Mouse (Mus musculus) gonadal fat pad, adult 2 months (tissue): ENCODE data around the gene Rtf2. TPM values are rescaled to one million over a fixed set of nuclear protein-coding genes. Genes with fewer than 3 reads are reported as not detected.

Experiments
- DNase-seq: peaks from one replicate; pipeline ENCODE4 v3.0.0-alpha.2; 2012; ENCODE audit warnings: low read depth
- polyA plus RNA-seq: library from polyadenylated mRNA; depleted of rRNA; stranded (reverse); fragments of >200 nt; gene quantifications from 2 replicates; pipeline ENCODE4 v1.2.3, GENCODE M21; 2012; rRNA removed

Rtf2 gene
- 54.8 and 61.1 TPM in 2 replicates for polyA plus RNA-seq

DNA sequence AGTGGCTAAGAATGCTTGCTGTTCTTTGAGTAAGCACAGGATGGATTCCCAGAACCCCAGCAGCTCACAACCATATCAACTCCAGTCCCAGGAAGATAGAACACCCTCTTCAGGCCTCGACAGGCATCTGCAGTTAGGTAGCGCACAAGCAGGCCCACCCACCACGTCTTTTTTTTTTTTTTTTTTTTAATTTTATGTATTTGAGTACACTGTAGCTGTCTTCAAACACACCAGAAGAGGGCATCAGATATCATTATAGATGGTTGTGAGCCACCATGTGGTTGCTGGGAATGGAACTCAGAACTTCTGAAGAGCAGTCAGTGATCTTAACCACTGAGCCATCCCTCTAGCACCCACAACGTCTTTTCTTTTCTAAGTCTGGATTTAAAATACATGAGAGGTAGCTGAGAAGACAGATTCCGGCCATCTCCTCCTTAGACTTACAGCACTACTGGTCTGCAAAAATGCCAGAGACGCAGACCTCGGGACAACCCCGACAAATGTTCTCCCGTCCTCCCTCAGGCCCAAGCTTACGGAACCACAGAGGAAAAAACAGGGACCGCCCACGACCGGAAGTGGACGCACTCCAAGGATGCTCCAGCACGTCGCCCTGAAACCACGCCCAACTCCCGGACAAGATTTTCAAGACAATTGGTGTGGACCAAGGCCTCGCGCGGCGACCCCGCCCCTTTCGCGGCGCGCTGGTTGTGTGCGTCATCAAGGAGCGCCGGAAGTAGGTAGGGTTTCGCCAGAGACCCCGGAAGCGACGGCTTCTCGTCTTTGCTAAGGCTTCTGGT lies at the start of gene Rtf2:
TSS of gene Rtf2 (plus strand) at position 714 of the 797 bp plus-strand sequence.
- peak; percentile 81 for DNase-seq

DNA sequence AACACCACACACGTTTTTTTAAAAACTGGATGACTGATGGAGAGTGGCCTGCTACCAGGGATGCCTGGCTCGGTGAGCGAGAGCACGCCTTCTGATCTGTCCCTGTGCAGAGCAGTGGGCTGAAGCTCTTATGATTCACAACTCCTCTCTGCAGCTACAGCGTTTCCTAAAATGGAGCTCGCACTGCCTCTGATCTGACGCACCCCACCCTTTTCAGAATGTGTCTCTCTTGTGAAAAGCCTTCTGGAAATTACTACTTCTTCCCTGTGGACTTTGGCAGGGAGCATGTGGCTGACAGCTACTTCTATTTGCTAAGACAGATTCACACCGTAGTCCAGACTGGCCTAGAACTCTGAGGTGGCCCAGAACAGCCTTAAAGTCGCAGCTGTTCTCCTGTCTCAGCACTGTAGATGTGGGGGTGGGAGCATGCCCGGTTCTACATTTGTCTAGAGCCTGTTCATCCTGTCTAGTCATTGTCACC lies 48.3 kb upstream of the Rtf2 start:
- no peak for DNase-seq

DNA sequence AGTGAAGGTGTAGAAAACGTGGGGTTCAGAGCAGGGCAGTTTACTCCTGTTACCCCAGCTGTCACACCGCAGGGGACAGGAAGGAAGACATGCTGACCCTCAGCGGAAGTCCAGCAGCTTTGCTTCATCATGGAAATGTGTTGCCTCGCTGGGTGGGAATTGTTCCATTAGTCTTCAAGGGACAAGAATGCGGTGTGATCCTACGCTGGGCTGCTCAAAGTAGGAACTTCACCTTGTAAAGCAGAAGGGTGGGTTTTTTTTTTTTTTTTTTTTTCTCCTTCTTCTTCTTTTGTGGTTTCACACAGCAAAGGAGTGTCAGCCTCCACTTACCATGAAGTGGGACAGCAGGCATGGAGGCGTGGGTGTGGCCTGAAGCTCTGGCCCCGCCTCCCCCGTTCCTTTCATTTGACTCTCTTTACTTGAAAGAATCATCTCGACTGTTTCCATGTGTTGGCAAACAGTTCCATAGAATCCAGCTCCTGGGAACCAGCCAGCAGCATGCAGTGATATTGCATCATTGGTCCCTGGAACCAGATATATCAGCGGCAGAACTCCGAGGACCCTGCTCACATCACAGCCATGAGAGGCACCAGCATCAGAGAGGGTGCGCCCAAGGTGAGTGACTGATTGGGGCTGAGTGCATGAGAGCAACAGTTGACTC lies 46.8 kb upstream of the Rtf2 start, which contains the start of gene Cass4:
TSS of gene Cass4 (plus strand) at position 404 of the 661 bp plus-strand sequence.
- DNase-seq: no peak

GRCm38 (mm10) chr2:172394052-172394392 lies 46.3 kb upstream of the Rtf2 start:
- DNase-seq: no peak

DNA sequence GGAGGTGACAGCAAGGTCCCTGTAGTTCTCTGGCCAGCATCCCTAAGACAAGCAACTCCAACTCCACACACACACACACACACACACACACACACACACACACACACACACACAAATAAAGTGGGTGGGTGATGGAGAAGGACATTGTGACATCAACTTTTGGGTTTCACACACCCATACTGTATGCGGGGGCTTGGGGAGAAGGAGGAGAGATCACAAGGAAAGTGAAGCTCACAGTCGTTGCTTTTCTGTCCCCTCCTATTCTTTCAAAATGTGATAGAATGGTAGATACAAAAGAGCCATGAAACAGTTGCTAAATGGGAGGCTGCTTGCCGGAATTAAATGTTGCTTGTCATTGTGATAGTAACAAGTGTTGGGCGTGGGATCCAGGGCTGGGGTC lies 45.7 kb upstream of the Rtf2 start:
- no peak for DNase-seq

DNA sequence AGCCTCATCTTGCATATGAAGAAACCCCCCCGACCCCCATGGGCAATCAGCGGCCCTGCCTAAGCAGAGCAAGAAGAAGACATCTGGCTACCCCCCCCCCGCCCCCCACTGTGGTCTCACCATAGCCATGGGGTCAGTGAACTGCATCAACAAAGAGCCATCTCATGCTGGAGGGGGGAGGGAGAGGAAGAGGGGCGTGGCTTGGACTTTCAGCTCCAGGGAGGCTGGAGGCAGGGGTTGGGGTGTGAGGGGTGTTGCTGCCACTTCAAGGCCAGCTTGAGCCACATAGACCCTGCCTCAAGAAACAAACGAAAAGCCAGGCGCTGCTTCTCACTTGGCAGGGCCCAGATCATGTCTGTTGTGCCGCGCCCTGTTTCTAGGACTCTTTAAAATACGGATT lies 44.4 kb upstream of the Rtf2 start:
- no peak for DNase-seq

DNA sequence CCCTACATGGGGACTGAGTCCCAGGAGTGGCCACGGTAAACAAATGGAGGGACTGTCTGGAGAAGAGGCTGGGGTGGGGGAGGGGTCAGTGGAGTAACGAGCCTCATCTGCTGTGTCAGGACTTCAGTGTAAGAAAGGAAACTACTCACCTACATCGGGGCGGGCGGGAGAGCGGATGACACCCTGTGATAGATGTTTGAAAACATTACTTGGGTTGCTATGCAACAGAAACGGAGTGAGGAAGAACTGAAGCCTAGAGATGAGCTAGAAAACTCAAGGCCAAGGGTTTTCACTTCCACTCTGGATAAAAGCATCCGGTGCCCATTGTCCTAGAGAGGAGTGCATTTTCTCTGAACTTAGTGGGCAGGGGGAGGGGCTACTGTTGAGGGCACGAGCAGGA lies 40.5 kb upstream of the Rtf2 start:
- DNase-seq: no peak

DNA sequence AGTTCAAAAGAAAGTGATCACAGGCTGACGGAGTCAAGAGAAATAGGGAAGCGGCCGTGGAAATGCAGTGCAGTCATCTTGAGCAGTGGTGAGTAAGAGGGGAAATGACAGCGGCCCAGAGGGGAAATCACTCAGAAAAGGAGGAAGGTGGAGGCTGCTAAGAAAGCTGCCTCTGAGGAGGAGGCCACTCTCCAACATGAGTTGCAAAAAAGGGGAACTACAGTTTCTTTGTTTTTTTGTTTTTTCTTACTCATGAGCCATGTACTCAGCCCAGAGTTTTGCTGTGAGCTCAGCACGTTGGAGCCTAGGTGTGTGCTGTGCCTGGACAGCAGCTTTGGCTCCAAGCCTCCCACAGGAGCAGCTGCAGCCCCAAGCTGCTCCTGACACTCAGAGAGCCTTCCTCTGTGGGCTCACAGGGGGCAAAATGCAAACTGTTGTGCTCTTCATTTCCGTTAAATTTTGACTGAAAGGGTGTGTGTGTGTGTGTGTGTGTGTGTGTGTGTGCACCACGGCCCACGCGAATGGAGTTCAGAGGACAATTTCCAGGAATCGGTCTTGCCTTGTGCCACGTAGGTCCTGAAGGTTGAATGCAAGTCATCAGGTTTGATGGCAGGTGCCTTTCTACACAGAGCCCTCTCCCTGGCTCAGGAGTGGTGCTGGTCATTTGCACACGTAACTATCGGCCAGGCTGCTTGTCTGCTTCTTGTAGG lies 39.1 kb upstream of the Rtf2 start:
- DNase-seq: no peak

DNA sequence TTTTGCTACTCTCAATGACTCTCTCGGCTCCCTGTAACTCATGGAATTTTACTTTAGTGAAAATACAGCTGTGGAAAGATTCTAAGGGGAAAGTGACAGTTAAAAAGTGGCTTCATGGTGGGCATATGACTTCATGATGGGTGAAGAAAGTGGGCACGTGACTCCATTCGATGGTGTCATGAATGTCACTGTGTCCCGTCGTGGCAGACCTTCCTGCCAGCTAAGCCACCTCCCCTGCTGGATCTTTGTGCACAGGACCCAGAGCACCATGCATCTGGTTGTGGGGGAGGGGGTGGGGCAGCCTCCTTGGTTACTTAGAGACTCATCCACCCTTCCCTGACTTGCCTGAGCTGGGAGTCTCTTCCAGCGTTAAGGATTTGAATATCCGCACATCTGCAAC lies 36.1 kb upstream of the Rtf2 start:
- no peak for DNase-seq

GRCm38 (mm10) chr2:172405011-172405410 lies 35.3 kb upstream of the Rtf2 start:
- DNase-seq: no peak

GRCm38 (mm10) chr2:172406173-172406572 lies 34.2 kb upstream of the Rtf2 start:
- DNase-seq: no peak

DNA sequence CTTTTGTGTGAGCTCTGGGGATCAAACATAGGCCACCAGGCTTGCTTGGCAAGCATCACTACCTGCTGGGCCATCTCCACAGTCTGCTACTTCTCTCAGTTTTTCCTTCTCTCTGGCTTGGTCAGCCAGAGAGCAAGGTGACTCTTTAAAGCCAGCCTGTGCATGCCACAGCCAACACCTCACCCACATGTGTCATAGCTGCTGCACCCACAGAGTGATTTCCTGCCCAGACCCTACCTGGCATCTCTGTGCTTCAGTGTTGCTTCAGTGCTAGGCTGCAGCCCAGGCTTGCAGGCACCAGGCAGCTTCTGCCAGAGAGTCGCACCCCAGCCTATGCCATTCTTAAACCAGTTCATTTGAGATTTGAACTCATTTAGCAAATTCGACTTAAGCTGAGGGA lies 32.9 kb upstream of the Rtf2 start:
- DNase-seq: no peak

DNA sequence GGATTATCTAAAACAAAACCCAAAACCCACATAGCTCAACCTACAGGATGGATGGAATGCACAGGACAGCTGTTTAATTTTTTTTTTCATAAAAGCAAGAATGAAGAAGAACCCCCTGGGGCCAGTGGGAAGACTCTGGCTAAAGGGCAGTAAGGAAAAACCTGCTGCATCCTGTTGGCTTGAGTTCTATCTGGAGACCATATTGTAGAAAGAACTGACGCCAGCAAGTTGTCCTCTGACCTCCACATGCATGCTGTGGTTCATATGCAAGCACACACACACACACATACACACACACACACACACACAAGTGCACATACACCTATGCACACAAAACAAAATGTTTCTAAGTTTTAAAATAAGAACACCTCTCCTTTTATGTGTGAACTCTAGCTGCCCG lies 29.7 kb upstream of the Rtf2 start:
- DNase-seq: no peak

GRCm38 (mm10) chr2:172411091-172411490 lies 29.3 kb upstream of the Rtf2 start:
- no peak for DNase-seq

GRCm38 (mm10) chr2:172412454-172412853 lies 27.9 kb upstream of the Rtf2 start:
- DNase-seq: no peak

DNA sequence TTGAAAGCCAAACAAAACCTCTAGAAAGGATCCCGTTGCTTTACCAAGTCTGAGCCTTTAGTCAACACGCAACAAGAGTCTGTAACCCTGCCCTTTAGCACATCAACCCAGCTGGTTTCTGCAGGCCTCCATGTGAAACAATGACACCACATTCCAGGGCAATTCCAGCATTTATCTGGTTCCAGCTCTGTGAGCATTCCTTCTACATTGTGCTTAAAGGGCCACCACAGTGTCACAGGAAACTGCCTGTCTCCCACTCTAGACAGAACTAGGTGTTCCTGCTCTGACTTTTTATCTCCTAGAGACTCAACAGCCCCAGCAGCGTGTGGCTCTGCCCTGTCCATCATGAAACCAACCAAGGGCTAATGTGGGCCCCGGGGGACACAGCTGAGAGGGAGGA lies 27.1 kb upstream of the Rtf2 start:
- no peak for DNase-seq

DNA sequence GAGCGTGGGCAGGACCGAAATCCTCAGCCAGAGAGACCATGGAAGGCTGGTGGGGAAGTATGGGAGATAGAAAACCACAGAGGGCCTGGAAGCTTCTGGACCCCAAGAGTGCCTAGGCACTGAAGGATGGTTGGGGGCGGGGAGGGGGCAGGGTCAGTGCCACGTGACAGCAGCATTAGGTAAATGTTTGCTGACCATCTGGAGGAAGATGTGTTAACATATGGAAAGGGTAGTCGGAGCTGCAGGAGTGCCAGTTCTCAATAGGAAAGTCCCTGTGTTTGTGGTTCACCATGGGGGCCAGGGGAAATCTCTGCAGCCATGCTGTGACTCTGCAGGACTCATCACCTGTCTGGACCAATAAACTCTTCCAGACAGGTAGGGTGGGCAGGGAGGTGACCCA lies 26.5 kb upstream of the Rtf2 start:
- DNase-seq: no peak

DNA sequence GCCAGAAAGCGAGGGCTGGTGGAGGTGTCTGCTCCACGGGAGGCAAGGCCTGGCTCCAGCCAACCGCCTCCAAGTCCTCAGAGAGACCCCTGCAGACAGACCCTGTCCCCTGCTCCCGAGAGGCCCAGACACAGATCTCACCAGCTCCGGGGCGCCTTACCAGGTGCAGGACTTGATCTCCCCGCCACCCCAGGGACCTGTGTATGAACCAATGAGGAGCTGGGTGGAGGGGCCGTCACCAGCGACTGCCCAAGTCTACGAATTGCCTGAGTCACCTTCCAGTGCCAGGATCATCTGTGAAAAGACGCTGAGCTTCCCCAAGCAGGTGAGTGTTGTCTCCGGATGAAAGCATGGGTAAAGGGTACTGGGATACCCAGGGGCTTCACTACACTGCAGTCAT lies 24.1 kb upstream of the Rtf2 start:
- DNase-seq: no peak

DNA sequence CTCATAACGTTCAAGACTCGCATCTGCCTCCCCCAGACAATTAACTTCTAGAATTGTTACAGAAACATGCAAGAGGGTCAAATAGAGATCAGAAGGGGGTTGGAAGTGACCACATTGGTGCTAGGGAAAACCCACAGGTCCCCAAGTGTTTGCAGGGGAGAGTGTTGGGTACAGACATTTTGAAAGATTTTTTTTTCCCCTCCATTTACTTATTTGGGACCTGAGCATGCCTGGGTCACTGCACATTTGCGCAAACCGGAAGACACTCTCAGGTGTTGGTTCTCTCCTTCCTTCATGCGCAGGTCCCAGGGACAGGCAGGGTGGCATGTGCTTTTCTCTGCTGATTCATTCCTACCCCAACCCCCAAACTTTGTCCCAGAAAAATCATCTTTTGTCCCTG lies 23.5 kb upstream of the Rtf2 start:
- no peak for DNase-seq

DNA sequence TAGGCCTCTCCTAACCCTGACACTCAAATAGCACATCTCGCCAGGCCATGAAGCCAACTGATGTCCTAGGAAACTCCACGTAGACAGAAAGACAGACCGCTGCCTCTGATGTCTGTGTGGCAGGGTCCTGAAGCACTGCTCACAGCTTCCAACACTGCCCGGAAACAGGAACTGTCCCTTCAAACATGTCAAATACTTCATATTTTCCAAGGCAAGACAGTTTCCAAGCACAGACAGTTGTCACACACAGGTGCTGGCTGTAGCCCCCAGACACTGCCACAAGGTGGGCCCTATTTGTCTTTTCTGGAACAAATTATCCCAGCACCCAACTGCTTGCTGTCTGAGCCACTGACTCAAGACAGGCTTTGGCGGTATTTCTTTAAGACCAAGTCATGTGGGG lies 22.1 kb upstream of the Rtf2 start:
- DNase-seq: no peak

DNA sequence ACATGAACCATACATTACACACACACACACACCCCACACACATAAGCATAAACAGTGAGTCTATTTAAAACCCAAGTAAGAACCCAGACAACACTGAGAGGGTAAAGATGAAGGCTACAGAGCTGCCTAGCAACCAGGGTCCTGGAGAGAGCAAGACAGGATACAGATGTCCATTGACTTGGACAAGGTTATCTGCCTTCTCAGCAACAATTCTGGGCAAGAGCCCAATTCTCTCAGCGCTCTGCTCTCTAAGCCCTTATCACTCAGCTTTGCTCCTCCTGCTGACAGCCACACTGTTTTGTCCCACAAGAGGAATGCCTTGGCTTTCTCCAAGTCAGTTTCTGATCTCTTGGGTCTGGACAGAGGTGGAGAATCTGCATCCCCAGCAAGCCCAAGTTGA lies 9.7 kb upstream of the Rtf2 start:
- DNase-seq: no peak

GRCm38 (mm10) chr2:172433746-172434145 lies 6.6 kb upstream of the Rtf2 start:
- no peak for DNase-seq
